Mouse (Mus musculus) ES-E14 (cell line): ENCODE results near the gene Pitpnm2. TPM values are rescaled to one million over a fixed set of nuclear protein-coding genes. Genes with fewer than 3 reads are reported as not detected.

Experiments used
- DNase-seq: peaks from one replicate; pipeline ENCODE4 v3.0.0-alpha.2; 2013; ENCODE audit warnings: low read depth, low spot score
- H3K27ac ChIP-seq: 2 replicates; pipeline ENCODE4 v1.5.1; 2012; ENCODE audit warnings: low read depth, mild to moderate bottlenecking, low read length, moderate library complexity, mixed read lengths; ENCODE audit not compliant: poor library complexity, insufficient read depth, severe bottlenecking
- H3K36me3 ChIP-seq: 2 replicates; pipeline ENCODE4 v1.6.1; 2012; ENCODE audit warnings: mild to moderate bottlenecking, low read length, moderate library complexity, mixed read lengths; ENCODE audit not compliant: control insufficient read depth, poor library complexity, insufficient read depth, severe bottlenecking
- H3K4me1 ChIP-seq, 2 experiments: fragments of 150-350 bp in 1 of 2; sonication (generic) in 1 of 2; 2 replicates each; pipeline ENCODE4 v1.6.1; 2012; ENCODE audit warnings: low read length in 2 of 2, mild to moderate bottlenecking in 1 of 2, mixed read lengths in 1 of 2; ENCODE audit not compliant: control insufficient read depth in 2 of 2, insufficient read depth in 2 of 2, poor library complexity in 1 of 2
- H3K4me3 ChIP-seq, 2 experiments: fragments of 150-350 bp in 1 of 2; sonication (generic) in 1 of 2; 2 replicates each; pipeline ENCODE4 v1.5.1; 2012; ENCODE audit warnings: low read length in 2 of 2, low read depth in 1 of 2, mild to moderate bottlenecking in 1 of 2, mixed read lengths in 1 of 2; ENCODE audit not compliant: insufficient read depth in 1 of 2, poor library complexity in 1 of 2, severe bottlenecking in 1 of 2
- H3K9ac ChIP-seq: 2 replicates; pipeline ENCODE4 v1.6.1; 2012; ENCODE audit warnings: low read depth, mild to moderate bottlenecking, low read length, mixed read lengths; ENCODE audit not compliant: poor library complexity, insufficient read depth, severe bottlenecking
- H3K9me3 ChIP-seq: fragments of 150-350 bp; sonication (generic); 2 replicates; pipeline ENCODE4 v1.6.1; 2012; ENCODE audit warnings: low read depth, mild to moderate bottlenecking, low read length; ENCODE audit not compliant: control insufficient read depth, insufficient read depth
- CHD2 ChIP-seq: IDR thresholded peaks from 2 replicates; pipeline ENCODE4 v1.6.1; 2014; ENCODE audit warnings: mild to moderate bottlenecking, low read depth, low read length, inconsistent platforms
- HCFC1 ChIP-seq: IDR thresholded peaks from 2 replicates; pipeline ENCODE4 v1.6.1; 2012; ENCODE audit warnings: low read length, inconsistent platforms, borderline replicate concordance; ENCODE audit not compliant: insufficient read depth
- MAFK ChIP-seq: IDR thresholded peaks from 2 replicates; pipeline ENCODE4 v1.6.1; 2014; ENCODE audit warnings: mild to moderate bottlenecking, low read depth, low read length, inconsistent platforms; ENCODE audit not compliant: insufficient read depth
- ZC3H11A ChIP-seq: IDR thresholded peaks from 2 replicates; pipeline ENCODE4 v1.6.1; 2012; ENCODE audit warnings: low read depth, mild to moderate bottlenecking, inconsistent platforms, low read length, borderline replicate concordance
- ZNF384 ChIP-seq: IDR thresholded peaks from 2 replicates; pipeline ENCODE4 v1.6.1; 2012; ENCODE audit warnings: low read depth, low read length, inconsistent platforms
- in situ Hi-C, 2 experiments: fragments of 600-800 bp; cut with MboI; formaldehyde crosslinking; loops; one replicate each; pipeline ENCODE4 v1.15.1; 2025; ENCODE audit warnings: low sequenced_read_pairs in 2 of 2, inconsistent platforms in 1 of 2; ENCODE audit not compliant: unreplicated experiment in 2 of 2
- total RNA-seq: library from RNA; depleted of rRNA; stranded (reverse); fragments of 300-350 nt; gene quantifications from 2 replicates; pipeline ENCODE4 v1.2.3, GENCODE M21; 2012

The Pitpnm2 gene
- total RNA-seq, 1 experiment, result 6.6 TPM

GRCm38 (mm10) chr5:124209850-124210249, 39.7 kb downstream of the Pitpnm2 start:
- no peak overlapping the region for H3K9ac ChIP-seq
- peaks cover 9 to 26% of the 10 kb centered on the region in 2 experiments for H3K4me1 ChIP-seq
- TF ChIP-seq ZNF384 (no peak), HCFC1 (no peak), ZC3H11A (no peak), CHD2 (no peak), MAFK (no peak)
- H3K36me3 ChIP-seq, result no peaks in the 10 kb centered on the region
- in situ Hi-C loops, result no loop called here
- H3K4me3 ChIP-seq, result no peak overlapping the region
- no peaks in the 10 kb centered on the region for H3K9me3 ChIP-seq
- DNase-seq, result no peak
- H3K27ac ChIP-seq, result no peak overlapping the region

- TF ChIP-seq HCFC1, result no peak
- no peak for TF ChIP-seq ZC3H11A
- no peak for TF ChIP-seq MAFK
- no peak for TF ChIP-seq CHD2
- no peak for TF ChIP-seq ZNF384
- Histone ChIP-seq H3K9ac (no peak overlapping the region), H3K4me1 (peaks cover 6 to 23% of the 10 kb centered on the region in 2 experiments; a peak in 2 of 4 replicates)
Measured at GRCm38 (mm10) chr5:124208030-124208429, 41.5 kb downstream of the Pitpnm2 start.

GRCm38 (mm10) chr5:124206481-124207038, 43.0 kb downstream of the Pitpnm2 start:
- no peak overlapping the region for H3K27ac ChIP-seq
- peaks cover 3 to 23% of the 10 kb centered on the region in 2 experiments; a peak in 2 of 4 replicates for H3K4me1 ChIP-seq
- TF ChIP-seq HCFC1 (no peak), CHD2 (no peak), ZNF384 (no peak), MAFK (no peak), ZC3H11A (no peak)
- H3K4me3 ChIP-seq, result no peak overlapping the region
- H3K9me3 ChIP-seq, result no peaks in the 10 kb centered on the region
- in situ Hi-C loops, result no loop called here
- no peaks in the 10 kb centered on the region for H3K36me3 ChIP-seq
- H3K9ac ChIP-seq, result no peak overlapping the region
- no peak for DNase-seq

More at GRCm38 (mm10) chr5:124208030-124208429, 41.5 kb downstream of the Pitpnm2 start:
- Histone ChIP-seq H3K36me3 (no peaks in the 10 kb centered on the region), H3K27ac (no peak overlapping the region), H3K9me3 (no peaks in the 10 kb centered on the region), H3K4me3 (no peak overlapping the region)
- in situ Hi-C loops, result no loop called here
- no peak for DNase-seq

- in situ Hi-C loops, result no loop called here
- no peak for DNase-seq
- Histone ChIP-seq H3K9ac (no peak overlapping the region), H3K36me3 (no peaks in the 10 kb centered on the region), H3K27ac (no peak overlapping the region), H3K4me3 (no peak overlapping the region), H3K9me3 (no peaks in the 10 kb centered on the region), H3K4me1 (peaks cover 3 to 23% of the 10 kb centered on the region in 2 experiments; a peak in 2 of 4 replicates)
- TF ChIP-seq ZNF384 (no peak), MAFK (no peak), CHD2 (no peak), HCFC1 (no peak), ZC3H11A (no peak)
Measured at GRCm38 (mm10) chr5:124205809-124206380, 43.7 kb downstream of the Pitpnm2 start.
